Mouse (Mus musculus) erythroblast, adult 5-6 weeks (primary cell): ENCODE measurements around the gene Kcnab2. TPM values are rescaled to one million over a fixed set of nuclear protein-coding genes. Genes with fewer than 3 reads are reported as not detected.

ENCODE experiments used
- total RNA-seq, 2 experiments: library from RNA; stranded (forward) in 1 of 2; stranded (reverse) in 1 of 2; fragments of 150-400 nt in 1 of 2; fragments of 200-764, 138-1000 nt in 1 of 2; gene quantifications; 2 replicates each; pipeline versions ENCODE4 v1.2.3 to v1.2.4; 2015 to 2017; ENCODE audit warnings: low replicate concordance in 2 of 2

The Kcnab2 gene
- total RNA-seq, 2 experiments from 2014 or later, result 9.2 to 12.1 TPM

Other genes with a start within 250 kb of the Kcnab2 start
- not detected in 2 replicates for gene Gpr153, start 203.6 kb downstream of the Kcnab2 start, total RNA-seq (2015; ENCODE audit: low replicate concordance)
- 0.28 TPM in 1 of 2 replicates, not detected in the other for gene Gpr153, start 203.6 kb downstream of the Kcnab2 start, total RNA-seq (2017; ENCODE audit: low replicate concordance)
- gene Hes3, start 186.2 kb downstream of the Kcnab2 start, total RNA-seq (2015; ENCODE audit: low replicate concordance), result not detected in 2 replicates
- not detected in 2 replicates for gene Hes3, start 186.2 kb downstream of the Kcnab2 start, total RNA-seq (2017; ENCODE audit: low replicate concordance)
- gene Icmt, start 180.6 kb downstream of the Kcnab2 start, total RNA-seq (2015; ENCODE audit: low replicate concordance), result 3.7 and 6.5 TPM in 2 replicates
- 4.6 and 5.8 TPM in 2 replicates for gene Icmt, start 180.6 kb downstream of the Kcnab2 start, total RNA-seq (2017; ENCODE audit: low replicate concordance)
- 0.19 TPM in 1 of 2 replicates, not detected in the other for gene Rnf207, start 158.9 kb downstream of the Kcnab2 start, total RNA-seq (2015; ENCODE audit: low replicate concordance)
- not detected in 2 replicates for gene Rnf207, start 158.9 kb downstream of the Kcnab2 start, total RNA-seq (2017; ENCODE audit: low replicate concordance)
- 338 and 340 TPM in 2 replicates for gene Rpl22, start 152.1 kb downstream of the Kcnab2 start, total RNA-seq (2015; ENCODE audit: low replicate concordance)
- 322 and 331 TPM in 2 replicates for gene Rpl22, start 152.1 kb downstream of the Kcnab2 start, total RNA-seq (2017; ENCODE audit: low replicate concordance)
- gene Chd5, start 139.2 kb downstream of the Kcnab2 start, total RNA-seq (2015; ENCODE audit: low replicate concordance), result not detected in 2 replicates
- gene Chd5, start 139.2 kb downstream of the Kcnab2 start, total RNA-seq (2017; ENCODE audit: low replicate concordance), result 0.09 TPM in 1 of 2 replicates, not detected in the other
- gene Nphp4, start 1.2 kb downstream of the Kcnab2 start, total RNA-seq (2015; ENCODE audit: low replicate concordance), result not detected in 2 replicates
- 0.34 TPM in 1 of 2 replicates, not detected in the other for gene Nphp4, start 1.2 kb downstream of the Kcnab2 start, total RNA-seq (2017; ENCODE audit: low replicate concordance)